Mouse (Mus musculus) C2C12 (cell line): ENCODE data around the gene Zbtb1. TPM values are rescaled to one million over a fixed set of nuclear protein-coding genes. Genes with fewer than 3 reads are reported as not detected.

Experiments
- H3K27me3 ChIP-seq: one replicate; pipeline ENCODE4 v1.6.1; 2011; ENCODE audit not compliant: control insufficient read depth, insufficient read depth, insufficient read length
- H3K36me3 ChIP-seq: one replicate; pipeline ENCODE4 v1.6.1; 2011; ENCODE audit not compliant: control insufficient read depth, insufficient read depth
- H3K4me3 ChIP-seq: one replicate; pipeline ENCODE4 v1.5.1; 2011; ENCODE audit warnings: mild to moderate bottlenecking, control low read depth; ENCODE audit not compliant: poor library complexity, insufficient read depth, severe bottlenecking
- H3K79me2 ChIP-seq: one replicate; pipeline ENCODE4 v1.6.1; 2011; ENCODE audit not compliant: control insufficient read depth, insufficient read depth
- H3K79me3 ChIP-seq: one replicate; pipeline ENCODE4 v1.6.1; 2011; ENCODE audit warnings: low read depth, control low read depth
- H3ac ChIP-seq: one replicate; pipeline ENCODE3; 2011; ENCODE audit warnings: low read depth; ENCODE audit not compliant: control insufficient read depth, insufficient read length
- CEBPB ChIP-seq: IDR thresholded peaks from one replicate; pipeline ENCODE4 v1.6.1; 2011; ENCODE audit warnings: low read depth, mild to moderate bottlenecking, control low read depth, moderate library complexity
- CTCF ChIP-seq: IDR thresholded peaks from one replicate; pipeline ENCODE4 v1.5.1; 2011; ENCODE audit not compliant: control insufficient read depth, insufficient read depth, insufficient read length
- FOSL1 ChIP-seq: IDR thresholded peaks from one replicate; pipeline ENCODE4 v1.8.0; 2011; ENCODE audit warnings: mild to moderate bottlenecking, low read length; ENCODE audit not compliant: poor library complexity, insufficient read depth, severe bottlenecking
- MAX ChIP-seq: IDR thresholded peaks from one replicate; pipeline ENCODE4 v1.6.1; 2011; ENCODE audit warnings: mild to moderate bottlenecking, control low read depth
- MYOD1 ChIP-seq: IDR thresholded peaks from one replicate; pipeline ENCODE4 v1.6.1; 2011; ENCODE audit warnings: low read depth; ENCODE audit not compliant: control insufficient read depth, insufficient read length
- MYOG ChIP-seq: IDR thresholded peaks from one replicate; pipeline ENCODE4 v1.6.1; 2011; ENCODE audit not compliant: control insufficient read depth, insufficient read length; ENCODE audit errors: extremely low read depth
- USF1 ChIP-seq: IDR thresholded peaks from one replicate; pipeline ENCODE4 v1.6.1; 2011; ENCODE audit warnings: low read depth, mild to moderate bottlenecking, control low read depth, moderate library complexity
- polyA plus RNA-seq: library from polyadenylated mRNA; unstranded; fragments of >200 nt; fragmentation: generic; extraction: Trizol; gene quantifications from one replicate; pipeline ENCODE4 v1.2.1, GENCODE M21; 2012; ENCODE audit warnings: missing spikeins

Gene Zbtb1
- polyA plus RNA-seq, 1 experiment, result 2.4 TPM

GRCm38 (mm10) chr12:76368201-76368789, 1.8 kb upstream of the Zbtb1 start:
- Histone ChIP-seq H3K4me3 (peak overlapping the region; percentile 89), H3ac (peak overlapping the region; percentile 84), H3K79me3 (peaks cover 55% of the 10 kb centered on the region), H3K79me2 (peaks cover 86% of the 10 kb centered on the region), H3K27me3 (no peaks in the 10 kb centered on the region), H3K36me3 (peaks cover 6% of the 10 kb centered on the region)
- peak; percentile 32 for TF ChIP-seq USF1
- TF ChIP-seq CTCF, result no peak

- Histone ChIP-seq H3ac (peak overlapping the region; percentile 84), H3K36me3 (peaks cover 7% of the 10 kb centered on the region), H3K79me2 (peaks cover 86% of the 10 kb centered on the region), H3K4me3 (peak overlapping the region; percentile 89), H3K79me3 (peaks cover 56% of the 10 kb centered on the region), H3K27me3 (no peaks in the 10 kb centered on the region)
- TF ChIP-seq MAX (no peak), FOSL1 (no peak), CTCF (no peak), CEBPB (no peak), MYOG (no peak)
Measured at GRCm38 (mm10) chr12:76368790-76369205, 1.3 kb upstream of the Zbtb1 start.

GRCm38 (mm10) chr12:76369206-76369977, 674 bp upstream of the Zbtb1 start, which contains the start of gene Zbtb25:
TSS of gene Zbtb25 (minus strand) at chr12:76369602.
- H3K36me3 ChIP-seq, result peaks cover 13% of the 10 kb centered on the region
- no peaks in the 10 kb centered on the region for H3K27me3 ChIP-seq
- H3K79me3 ChIP-seq, result peaks cover 58% of the 10 kb centered on the region
- peaks cover 86% of the 10 kb centered on the region for H3K79me2 ChIP-seq
- peak within 1 kb of the TSS; percentile 84 for H3ac ChIP-seq
- peak within 1 kb of the TSS; percentile 89 for H3K4me3 ChIP-seq
- peak; percentile 72 for TF ChIP-seq USF1
- TF ChIP-seq MYOD1, result no peak
- TF ChIP-seq MAX, result peak; percentile 94

- H3K4me3 ChIP-seq, result peak overlapping the region; percentile 89
- TF ChIP-seq CEBPB, result no peak
- TF ChIP-seq MYOG, result no peak
- no peak for TF ChIP-seq FOSL1
- peak; percentile 79 for TF ChIP-seq USF1
- TF ChIP-seq MYOD1, result no peak
- TF ChIP-seq MAX, result peak; percentile 33
- peaks cover 7% of the 10 kb centered on the region for H3K36me3 ChIP-seq
- no peaks in the 10 kb centered on the region for H3K27me3 ChIP-seq
- H3K79me2 ChIP-seq, result peaks cover 86% of the 10 kb centered on the region
- H3ac ChIP-seq, result peak overlapping the region; percentile 89
- H3K79me3 ChIP-seq, result peaks cover 63% of the 10 kb centered on the region
Measured at GRCm38 (mm10) chr12:76370831-76371571, 935 bp downstream of the Zbtb1 start.

- H3ac ChIP-seq, result peak overlapping the region; percentile 1
- peaks cover 86% of the 10 kb centered on the region for H3K79me2 ChIP-seq
- no peak for TF ChIP-seq USF1
- H3K79me3 ChIP-seq, result peaks cover 70% of the 10 kb centered on the region
- peaks cover 7% of the 10 kb centered on the region for H3K36me3 ChIP-seq
- peak overlapping the region; percentile 89 for H3K4me3 ChIP-seq
- H3K27me3 ChIP-seq, result no peaks in the 10 kb centered on the region
Measured at GRCm38 (mm10) chr12:76372046-76372445, 2.0 kb downstream of the Zbtb1 start.
